Mouse (Mus musculus): ENCODE data around the gene Ahnak. TPM values are rescaled to one million over a fixed set of nuclear protein-coding genes. Genes with fewer than 3 reads are reported as not detected.

Ahnak gene
- polyA plus RNA-seq, 1 experiment from 2014 or later: 3.5 TPM

DNA sequence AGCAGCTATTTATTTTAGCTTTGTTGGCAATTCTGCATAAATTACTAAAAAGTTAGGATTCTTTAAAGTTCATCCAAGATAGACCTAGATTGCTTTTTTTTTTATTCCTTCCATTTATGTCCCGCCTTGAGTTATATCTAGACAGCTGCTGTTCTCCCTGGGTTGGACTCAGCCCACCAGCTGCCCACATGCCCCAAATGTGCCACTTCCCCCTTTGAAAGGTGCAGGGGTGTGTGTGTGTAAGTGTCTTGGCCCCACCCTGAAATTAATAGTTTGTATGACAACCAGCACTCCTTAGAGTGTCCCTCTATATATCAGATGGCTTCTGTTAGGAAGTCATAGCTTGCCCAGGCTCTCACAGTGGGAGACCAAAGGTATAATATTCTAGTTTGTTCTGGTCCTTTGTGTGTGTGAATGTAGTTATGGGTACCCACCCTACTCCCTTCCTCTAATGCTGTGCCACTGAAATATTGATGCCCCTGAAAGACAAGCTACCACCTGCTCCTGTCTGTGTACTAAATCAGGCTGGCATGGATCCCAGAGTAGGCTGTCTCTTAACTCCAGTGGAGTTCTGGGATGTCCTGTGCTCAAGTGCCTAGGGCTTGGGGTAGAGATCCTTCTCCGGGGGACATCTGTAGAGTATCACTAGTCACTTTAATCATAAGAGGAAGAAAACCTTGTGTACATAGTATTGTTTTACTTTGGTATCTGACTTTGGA, 7.5 kb upstream of the Ahnak start:
- peaks cover 20% of the 10 kb centered on the region for H3K4me1 ChIP-seq (ENCODE audit: control insufficient read depth, insufficient read depth, low read depth, low read length)
- no peak overlapping the region for H3K4me2 ChIP-seq (ENCODE audit: low read length)
- no peak overlapping the region for H3K27ac ChIP-seq (ENCODE audit: low read depth, low read length)
- no peaks in the 10 kb centered on the region for H3K27me3 ChIP-seq (replicated peaks; ENCODE audit: control insufficient read depth, insufficient read depth, low read length)
- H3K4me3 ChIP-seq (ENCODE audit: low read length): no peak overlapping the region
- no peak for ATAC-seq
- no peak overlapping the region for H3K9ac ChIP-seq (ENCODE audit: low read depth, low read length)
- WGBS: 60% methylated on average over 2 of the region's 2 CpGs
- H3K36me3 ChIP-seq (ENCODE audit: control insufficient read depth, insufficient read depth, low read length): peaks cover 27% of the 10 kb centered on the region
- H3K9me3 ChIP-seq (ENCODE audit: control insufficient read depth, low read length): no peaks in the 10 kb centered on the region

- Histone ChIP-seq H3K4me3 (ENCODE audit: low read length) (no peak overlapping the region), H3K27ac (ENCODE audit: low read depth, low read length) (no peak overlapping the region), H3K4me2 (ENCODE audit: low read length) (no peak overlapping the region), H3K9ac (ENCODE audit: low read depth, low read length) (no peak overlapping the region), H3K4me1 (ENCODE audit: control insufficient read depth, insufficient read depth, low read depth, low read length) (peaks cover 20% of the 10 kb centered on the region), H3K9me3 (ENCODE audit: control insufficient read depth, low read length) (no peaks in the 10 kb centered on the region), H3K27me3 (replicated peaks; ENCODE audit: control insufficient read depth, insufficient read depth, low read length) (no peaks in the 10 kb centered on the region), H3K36me3 (ENCODE audit: control insufficient read depth, insufficient read depth, low read length) (peaks cover 22% of the 10 kb centered on the region)
- 48% methylated on average over 5 of the region's 5 CpGs for WGBS
- no peak for ATAC-seq
These were observed 6.6 kb upstream of the Ahnak start for GRCm38 (mm10) chr19:8982303-8983149.

GRCm38 (mm10) chr19:8983150-8983650, 5.9 kb upstream of the Ahnak start:
- Histone ChIP-seq H3K9ac (ENCODE audit: low read depth, low read length) (no peak overlapping the region), H3K9me3 (ENCODE audit: control insufficient read depth, low read length) (no peaks in the 10 kb centered on the region), H3K4me2 (ENCODE audit: low read length) (no peak overlapping the region), H3K27me3 (replicated peaks; ENCODE audit: control insufficient read depth, insufficient read depth, low read length) (peaks cover 3% of the 10 kb centered on the region; the same call in 1 of the 2 replicates), H3K27ac (ENCODE audit: low read depth, low read length) (no peak overlapping the region), H3K4me3 (ENCODE audit: low read length) (no peak overlapping the region), H3K4me1 (ENCODE audit: control insufficient read depth, insufficient read depth, low read depth, low read length) (peaks cover 20% of the 10 kb centered on the region), H3K36me3 (ENCODE audit: control insufficient read depth, insufficient read depth, low read length) (peaks cover 16% of the 10 kb centered on the region)
- no peak for ATAC-seq
- WGBS: 47% methylated on average over 4 of the region's 4 CpGs

- Histone ChIP-seq H3K4me1 (ENCODE audit: control insufficient read depth, insufficient read depth, low read depth, low read length) (peaks cover 25% of the 10 kb centered on the region), H3K9ac (ENCODE audit: low read depth, low read length) (no peak overlapping the region), H3K9me3 (ENCODE audit: control insufficient read depth, low read length) (no peaks in the 10 kb centered on the region), H3K36me3 (ENCODE audit: control insufficient read depth, insufficient read depth, low read length) (0 out of 2 replicates have a peak, but pooled peaks cover 6% of the 10 kb centered on the region), H3K4me2 (ENCODE audit: low read length) (peak overlapping the region; percentile 35), H3K27ac (ENCODE audit: low read depth, low read length) (no peak overlapping the region), H3K4me3 (ENCODE audit: low read length) (no peak overlapping the region), H3K27me3 (replicated peaks; ENCODE audit: control insufficient read depth, insufficient read depth, low read length) (peaks cover 6% of the 10 kb centered on the region; the same call in 1 of the 2 replicates)
- 6% methylated on average over 7 of the region's 7 CpGs for WGBS
- peak; percentile 66 for ATAC-seq
These were observed 4.7 kb upstream of the Ahnak start for GRCm38 (mm10) chr19:8984255-8984868.

DNA sequence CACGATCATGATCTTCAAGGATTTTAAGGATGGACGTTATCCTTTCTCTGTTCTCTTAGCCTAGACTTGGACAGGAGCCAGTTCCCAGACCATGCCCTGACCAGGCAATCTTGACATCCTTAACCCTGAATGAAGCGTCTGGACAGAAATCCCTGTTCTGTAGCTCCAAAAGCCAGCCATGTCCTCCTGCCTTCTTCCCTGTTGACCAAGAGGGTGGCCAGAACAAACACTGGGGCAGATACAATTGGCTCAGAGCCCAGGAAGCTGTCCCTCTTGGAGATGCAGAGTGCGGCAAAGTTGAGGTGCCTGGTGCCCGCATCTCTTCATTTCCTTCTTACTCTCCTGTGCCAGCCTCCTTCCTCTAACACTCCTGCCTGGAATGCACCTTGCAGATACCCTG, 3.2 kb upstream of the Ahnak start:
- Histone ChIP-seq H3K9me3 (ENCODE audit: control insufficient read depth, low read length) (no peaks in the 10 kb centered on the region), H3K4me1 (ENCODE audit: control insufficient read depth, insufficient read depth, low read depth, low read length) (peaks cover 37% of the 10 kb centered on the region), H3K4me3 (ENCODE audit: low read length) (no peak overlapping the region), H3K27me3 (replicated peaks; ENCODE audit: control insufficient read depth, insufficient read depth, low read length) (peaks cover 16% of the 10 kb centered on the region), H3K36me3 (ENCODE audit: control insufficient read depth, insufficient read depth, low read length) (no peaks in the 10 kb centered on the region), H3K9ac (ENCODE audit: low read depth, low read length) (no peak overlapping the region), H3K27ac (ENCODE audit: low read depth, low read length) (no peak overlapping the region), H3K4me2 (ENCODE audit: low read length) (no peak overlapping the region)
- no peak for ATAC-seq
- WGBS: 73% methylated on average over 5 of the region's 5 CpGs

DNA sequence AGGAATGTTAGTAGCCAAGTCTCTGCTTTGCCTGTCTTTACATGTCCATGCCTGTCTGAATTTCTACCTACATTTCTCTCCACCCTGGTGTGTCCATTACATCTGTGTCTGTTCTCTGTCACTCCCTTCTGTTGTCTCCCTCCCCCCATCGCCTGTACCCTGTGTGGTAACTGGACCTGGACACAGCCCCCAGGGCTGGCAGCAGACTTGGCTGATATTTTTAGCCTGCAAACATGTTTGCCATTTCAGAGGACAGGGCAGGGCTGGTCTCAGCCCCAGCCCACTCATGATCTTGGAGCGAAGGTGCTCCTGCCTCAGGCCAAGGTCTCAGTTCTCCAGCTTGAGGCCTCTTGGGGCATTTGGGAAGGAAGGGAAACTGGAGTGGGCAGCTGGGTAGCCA, 1.3 kb upstream of the Ahnak start:
- peaks cover 37% of the 10 kb centered on the region for H3K4me1 ChIP-seq (ENCODE audit: control insufficient read depth, insufficient read depth, low read depth, low read length)

DNA sequence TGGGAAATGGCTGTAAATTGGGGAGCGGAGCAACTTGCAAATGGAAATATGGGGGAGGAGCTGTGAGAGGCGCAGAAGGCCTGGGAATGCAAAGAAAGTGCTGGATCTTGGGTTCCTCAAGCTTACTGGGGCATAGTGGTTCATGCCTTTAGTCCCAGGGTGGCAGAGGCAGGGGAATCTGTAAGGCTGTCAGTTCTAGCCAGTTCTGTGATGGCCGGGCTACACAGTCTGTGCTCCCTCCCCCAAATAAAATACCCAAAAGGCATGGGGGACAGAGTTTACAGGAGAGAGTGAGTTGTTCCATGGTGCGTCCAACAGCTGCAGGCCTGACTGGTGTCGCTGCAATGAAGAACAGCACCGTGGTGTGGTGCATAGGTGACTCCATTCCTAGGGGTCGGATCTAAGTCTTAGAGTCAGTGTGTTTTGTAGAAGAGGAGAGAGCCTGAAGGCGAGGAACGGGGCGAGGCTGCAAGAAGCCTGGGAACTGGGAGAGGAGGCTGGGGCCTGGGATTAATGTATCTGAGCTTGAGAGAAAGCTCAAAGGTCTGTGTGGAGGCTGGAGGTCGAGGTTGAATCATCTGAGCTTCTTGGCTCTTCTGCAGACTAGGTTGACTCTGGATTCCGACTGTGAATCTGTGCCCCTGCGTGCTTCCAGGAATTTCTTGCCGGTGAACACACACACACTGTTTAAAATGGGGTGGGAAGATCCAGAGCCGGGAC, 578 bp upstream of the Ahnak start:
- ATAC-seq: no peak
- Histone ChIP-seq H3K9ac (ENCODE audit: low read depth, low read length) (peak overlapping the region; percentile 64; the same call in 1 of the 2 replicates), H3K4me3 (ENCODE audit: low read length) (peak overlapping the region; percentile 53), H3K27ac (ENCODE audit: low read depth, low read length) (no peak overlapping the region), H3K27me3 (replicated peaks; ENCODE audit: control insufficient read depth, insufficient read depth, low read length) (peaks cover 16% of the 10 kb centered on the region), H3K4me1 (ENCODE audit: control insufficient read depth, insufficient read depth, low read depth, low read length) (peaks cover 35% of the 10 kb centered on the region), H3K9me3 (ENCODE audit: control insufficient read depth, low read length) (no peaks in the 10 kb centered on the region), H3K36me3 (ENCODE audit: control insufficient read depth, insufficient read depth, low read length) (no peaks in the 10 kb centered on the region), H3K4me2 (ENCODE audit: low read length) (peak overlapping the region; percentile 85)
- WGBS: 21% methylated on average over 15 of the region's 15 CpGs

More for the DNA sequence above, 1.3 kb upstream of the Ahnak start:
- H3K9ac ChIP-seq (ENCODE audit: low read depth, low read length): no peak overlapping the region
- H3K27me3 ChIP-seq (replicated peaks; ENCODE audit: control insufficient read depth, insufficient read depth, low read length): peaks cover 16% of the 10 kb centered on the region
- H3K36me3 ChIP-seq (ENCODE audit: control insufficient read depth, insufficient read depth, low read length): no peaks in the 10 kb centered on the region
- H3K4me3 ChIP-seq (ENCODE audit: low read length): no peak overlapping the region
- H3K4me2 ChIP-seq (ENCODE audit: low read length): no peak overlapping the region
- 44% methylated on average over 2 of the region's 2 CpGs for WGBS
- H3K27ac ChIP-seq (ENCODE audit: low read depth, low read length): no peak overlapping the region
- H3K9me3 ChIP-seq (ENCODE audit: control insufficient read depth, low read length): no peaks in the 10 kb centered on the region
- no peak for ATAC-seq

GRCm38 (mm10) chr19:8989567-8990431, 715 bp downstream of the Ahnak start:
- peak overlapping the region; percentile 57 for H3K27ac ChIP-seq (ENCODE audit: low read depth, low read length)
- peak; percentile 36 for ATAC-seq
- H3K36me3 ChIP-seq (ENCODE audit: control insufficient read depth, insufficient read depth, low read length): no peaks in the 10 kb centered on the region
- H3K27me3 ChIP-seq (replicated peaks; ENCODE audit: control insufficient read depth, insufficient read depth, low read length): peaks cover 16% of the 10 kb centered on the region
- WGBS: under 1% methylated on average over 53 of the region's 53 CpGs
- H3K9me3 ChIP-seq (ENCODE audit: control insufficient read depth, low read length): no peaks in the 10 kb centered on the region
- H3K9ac ChIP-seq (ENCODE audit: low read depth, low read length): peak overlapping the region; percentile 64
- peak overlapping the region; percentile 85 for H3K4me2 ChIP-seq (ENCODE audit: low read length)
- peaks cover 23% of the 10 kb centered on the region for H3K4me1 ChIP-seq (ENCODE audit: control insufficient read depth, insufficient read depth, low read depth, low read length)
- H3K4me3 ChIP-seq (ENCODE audit: low read length): peak overlapping the region; percentile 53

All from hindbrain, embryonic 16.5 days (tissue).